Mouse (Mus musculus) spleen, adult 2 months (tissue): ENCODE measurements around the gene Ccs.

ENCODE experiments used
- CTCF ChIP-seq: fragments of 200-500 bp; IDR thresholded peaks from 2 replicates; pipeline ENCODE4 v1.5.1; 2011; ENCODE audit warnings: mild to moderate bottlenecking, inconsistent platforms; ENCODE audit not compliant: insufficient read depth, insufficient read length, insufficient replicate concordance; ENCODE audit errors: extremely low read depth
- POLR2A ChIP-seq: fragments of 200-500 bp; IDR thresholded peaks from 2 replicates; pipeline ENCODE4 v1.6.1; 2011; ENCODE audit warnings: low read depth, low read length, inconsistent platforms

DNA sequence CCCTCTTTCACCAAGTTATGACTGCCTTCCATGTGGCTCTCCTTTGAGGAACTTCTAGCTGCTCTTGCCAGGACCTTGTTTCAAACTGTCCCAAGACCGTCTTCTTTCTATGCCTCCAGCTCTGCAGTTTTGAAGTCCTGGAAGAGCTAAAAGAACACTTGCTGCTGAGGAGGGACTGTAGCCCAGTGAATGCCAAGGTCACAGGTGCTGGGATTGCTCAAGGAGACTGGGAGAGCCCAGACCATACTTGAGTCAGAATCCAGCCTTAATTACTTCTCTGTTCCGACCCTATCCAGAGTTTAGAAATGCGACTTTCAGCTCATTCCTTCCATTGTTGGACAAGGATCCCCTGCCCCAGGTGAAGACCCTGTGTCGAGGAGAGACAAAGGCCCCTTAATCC is 16.8 kb upstream of the Ccs start:
- TF ChIP-seq POLR2A (no peak), CTCF (no peak)
